Mouse (Mus musculus): ENCODE measurements around the gene Dnajc13. TPM values are rescaled to one million over a fixed set of nuclear protein-coding genes. Genes with fewer than 3 reads are reported as not detected.

The Dnajc13 gene
- polyA plus RNA-seq, 1 experiment from 2014 or later = 9.1 TPM

DNA sequence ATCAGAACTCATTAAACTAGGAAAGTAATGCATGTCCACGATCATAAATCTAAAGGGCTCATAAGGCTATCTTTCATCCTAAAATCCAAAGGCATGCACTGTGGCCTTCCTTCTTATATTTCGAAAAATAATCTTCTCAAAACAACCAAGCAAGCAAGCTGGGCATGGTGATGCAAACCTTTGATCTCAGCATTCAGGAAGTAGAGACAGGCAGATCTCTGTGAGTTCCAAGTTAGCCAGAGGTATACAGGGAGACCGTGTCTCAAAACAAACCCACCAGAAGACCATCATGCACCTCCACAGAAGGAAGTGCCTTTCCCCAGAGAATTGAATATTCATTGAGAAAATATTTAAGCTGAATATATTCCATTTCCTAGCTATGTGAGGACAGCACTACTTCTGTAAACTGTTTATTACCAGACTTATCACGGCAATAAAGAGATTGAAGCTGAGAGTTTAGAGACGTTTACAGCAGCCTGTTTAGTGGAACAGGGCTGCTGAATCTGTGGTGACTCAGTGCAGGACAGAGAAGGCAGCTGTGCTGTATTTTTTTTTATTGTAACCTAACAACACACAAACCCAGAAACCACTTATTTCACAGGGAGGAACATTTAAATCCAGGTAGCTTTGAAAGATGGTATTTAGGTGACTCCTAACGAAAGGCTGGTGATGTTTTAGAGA, 15.3 kb downstream of the Dnajc13 start:
- H3K4me2 ChIP-seq (ENCODE audit: low read depth, low read length) = no peak overlapping the region
- H3K27me3 ChIP-seq (ENCODE audit: control insufficient read depth, insufficient read depth, low read depth, low read length) = no peaks in the 10 kb centered on the region
- H3K9ac ChIP-seq (ENCODE audit: low read depth, low read length) = no peak overlapping the region
- 50% methylated on average over 6 of the region's 6 CpGs for WGBS (ENCODE audit: insufficient replicate concordance)
- no peaks in the 10 kb centered on the region for H3K9me3 ChIP-seq (replicated peaks; ENCODE audit: control insufficient read depth, low read length)
- no peaks in the 10 kb centered on the region for H3K36me3 ChIP-seq (ENCODE audit: control insufficient read depth, insufficient read depth)
- ATAC-seq (ENCODE audit: low read depth) = no peak
- H3K4me3 ChIP-seq (ENCODE audit: low read depth, low read length) = no peak overlapping the region
- no peaks in the 10 kb centered on the region for H3K4me1 ChIP-seq (ENCODE audit: control insufficient read depth, low read depth, low read length)
- H3K27ac ChIP-seq (ENCODE audit: low read length) = no peak overlapping the region

DNA sequence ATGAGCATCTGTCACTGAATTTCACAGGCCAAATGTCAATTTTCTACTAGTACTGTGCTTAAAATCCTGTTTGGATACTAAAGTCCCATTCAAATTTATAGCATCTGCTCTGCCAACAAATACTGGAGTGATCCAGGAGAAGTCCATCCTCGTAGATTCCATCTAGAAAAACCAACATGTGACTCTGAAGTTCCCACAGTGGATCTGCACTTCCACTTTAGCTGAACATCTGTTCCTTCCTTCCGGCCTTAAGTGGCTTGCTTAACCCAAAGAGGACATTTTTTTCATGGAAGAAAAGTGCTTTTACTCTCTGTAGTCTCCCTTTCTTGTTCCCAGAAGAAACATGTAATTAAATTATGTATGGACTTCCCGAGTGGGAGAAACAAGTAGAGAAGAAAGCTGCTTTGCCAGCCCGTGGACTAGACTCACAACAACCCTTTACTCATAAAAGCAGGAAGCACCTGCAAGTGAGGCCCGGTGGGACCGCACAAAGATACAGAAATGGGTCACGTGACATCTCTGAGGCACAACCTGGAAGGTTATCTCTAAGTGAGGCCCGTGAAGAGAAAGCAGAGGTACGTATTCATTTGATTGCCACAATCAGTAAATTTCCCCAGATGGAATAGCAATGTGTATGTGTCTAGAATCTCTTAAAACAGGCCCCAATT, 18.8 kb downstream of the Dnajc13 start:
- Histone ChIP-seq H3K9ac (ENCODE audit: low read depth, low read length) (no peak overlapping the region), H3K27ac (ENCODE audit: low read length) (no peak overlapping the region), H3K27me3 (ENCODE audit: control insufficient read depth, insufficient read depth, low read depth, low read length) (no peaks in the 10 kb centered on the region), H3K4me1 (ENCODE audit: control insufficient read depth, low read depth, low read length) (no peaks in the 10 kb centered on the region), H3K4me2 (ENCODE audit: low read depth, low read length) (no peak overlapping the region), H3K36me3 (ENCODE audit: control insufficient read depth, insufficient read depth) (no peaks in the 10 kb centered on the region), H3K4me3 (ENCODE audit: low read depth, low read length) (no peak overlapping the region), H3K9me3 (replicated peaks; ENCODE audit: control insufficient read depth, low read length) (no peaks in the 10 kb centered on the region)
- 34% methylated on average over 9 of the region's 9 CpGs for WGBS (ENCODE audit: insufficient replicate concordance)
- no peak for ATAC-seq (ENCODE audit: low read depth)

GRCm38 (mm10) chr9:104240146-104240545, 22.6 kb downstream of the Dnajc13 start:
- Histone ChIP-seq H3K27me3 (ENCODE audit: control insufficient read depth, insufficient read depth, low read depth, low read length) (no peaks in the 10 kb centered on the region), H3K9me3 (replicated peaks; ENCODE audit: control insufficient read depth, low read length) (no peaks in the 10 kb centered on the region), H3K4me1 (ENCODE audit: control insufficient read depth, low read depth, low read length) (no peaks in the 10 kb centered on the region), H3K36me3 (ENCODE audit: control insufficient read depth, insufficient read depth) (no peaks in the 10 kb centered on the region), H3K9ac (ENCODE audit: low read depth, low read length) (no peak overlapping the region), H3K4me2 (ENCODE audit: low read depth, low read length) (no peak overlapping the region), H3K4me3 (ENCODE audit: low read depth, low read length) (no peak overlapping the region), H3K27ac (ENCODE audit: low read length) (no peak overlapping the region)
- WGBS (ENCODE audit: insufficient replicate concordance) = 77% methylated on average over 7 of the region's 7 CpGs
- no peak for ATAC-seq (ENCODE audit: low read depth)

DNA sequence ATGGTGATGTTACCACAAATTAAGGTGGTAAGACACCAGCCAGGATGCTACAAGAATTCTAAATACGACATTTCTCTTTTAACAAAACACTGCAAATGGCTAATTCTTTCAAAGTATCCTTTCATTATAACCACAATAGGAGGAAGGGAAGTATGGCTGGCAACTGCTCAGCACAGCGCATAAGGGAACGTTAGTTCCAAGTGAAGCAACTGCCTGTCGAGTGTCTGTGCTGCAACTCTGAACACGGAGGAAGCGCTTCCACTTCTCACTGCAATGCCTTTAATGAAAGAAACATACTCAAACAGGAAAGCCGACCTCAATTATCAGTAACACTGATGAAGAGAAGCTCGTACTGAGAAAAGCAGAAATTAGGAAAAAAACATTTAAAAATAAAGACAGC, 23.7 kb downstream of the Dnajc13 start:
- no peaks in the 10 kb centered on the region for H3K4me1 ChIP-seq (ENCODE audit: control insufficient read depth, low read depth, low read length)
- no peak overlapping the region for H3K4me2 ChIP-seq (ENCODE audit: low read depth, low read length)
- no peak overlapping the region for H3K4me3 ChIP-seq (ENCODE audit: low read depth, low read length)
- no peaks in the 10 kb centered on the region for H3K27me3 ChIP-seq (ENCODE audit: control insufficient read depth, insufficient read depth, low read depth, low read length)
- no peak for ATAC-seq (ENCODE audit: low read depth)
- no peaks in the 10 kb centered on the region for H3K36me3 ChIP-seq (ENCODE audit: control insufficient read depth, insufficient read depth)
- H3K27ac ChIP-seq (ENCODE audit: low read length) = no peak overlapping the region
- H3K9ac ChIP-seq (ENCODE audit: low read depth, low read length) = no peak overlapping the region
- no peaks in the 10 kb centered on the region for H3K9me3 ChIP-seq (replicated peaks; ENCODE audit: control insufficient read depth, low read length)
- WGBS (ENCODE audit: insufficient replicate concordance) = 71% methylated on average over 8 of the region's 8 CpGs

DNA sequence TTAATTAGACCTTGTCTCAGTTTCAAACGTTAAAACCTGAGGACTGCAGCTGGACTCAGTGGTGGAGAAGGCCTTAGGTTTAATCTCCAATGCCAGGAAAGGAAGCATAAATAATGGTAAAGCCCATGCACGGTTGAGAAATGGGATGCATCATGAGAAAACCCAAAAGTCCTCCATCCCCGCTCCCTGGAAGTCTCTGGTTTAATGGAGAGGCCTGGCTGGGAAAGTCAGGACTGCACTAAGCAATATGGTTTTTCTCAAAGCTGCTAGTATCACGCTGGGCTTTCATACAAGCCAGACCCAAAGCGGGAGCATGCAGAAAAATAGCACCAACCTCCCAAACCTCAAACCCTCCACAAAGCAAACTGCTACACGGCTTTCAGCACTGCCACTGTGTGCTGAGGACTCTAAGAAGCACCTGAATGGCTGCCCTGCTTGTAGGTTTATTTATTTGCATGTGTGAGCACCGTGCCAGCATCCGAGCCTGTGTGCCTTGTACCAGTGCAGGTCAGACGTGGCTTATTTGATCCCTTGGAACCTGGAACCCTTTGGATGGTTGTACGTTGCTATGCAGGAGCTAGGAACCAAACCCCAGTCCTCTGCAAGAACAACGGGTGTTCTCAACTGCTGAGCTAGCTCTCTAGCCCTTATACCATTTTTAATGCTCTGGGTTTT, 26.3 kb downstream of the Dnajc13 start:
- no peak overlapping the region for H3K27ac ChIP-seq (ENCODE audit: low read length)
- ATAC-seq (ENCODE audit: low read depth) = no peak

DNA sequence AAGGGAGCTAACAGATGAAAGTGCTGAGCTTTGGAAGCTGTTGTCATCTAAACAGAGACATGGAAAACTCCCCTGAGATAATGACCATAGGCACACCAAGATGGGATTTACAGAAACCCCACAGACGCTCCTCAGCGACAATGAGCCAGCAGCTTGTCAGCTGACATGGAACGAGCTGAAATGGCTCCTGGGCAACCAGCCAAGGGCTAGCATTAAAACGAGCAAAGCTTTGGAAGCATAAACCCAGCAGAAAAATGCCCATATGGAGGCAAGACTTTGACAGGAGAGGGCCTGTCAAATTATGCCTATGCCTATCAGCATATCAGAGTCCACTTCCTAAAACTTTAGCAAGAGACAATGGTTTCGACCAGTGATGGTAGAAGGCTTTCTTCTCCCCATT, 27.0 kb downstream of the Dnajc13 start:
- Histone ChIP-seq H3K27ac (ENCODE audit: low read length) (no peak overlapping the region), H3K36me3 (ENCODE audit: control insufficient read depth, insufficient read depth) (peaks cover 3% of the 10 kb centered on the region), H3K4me3 (ENCODE audit: low read depth, low read length) (no peak overlapping the region), H3K4me1 (ENCODE audit: control insufficient read depth, low read depth, low read length) (no peaks in the 10 kb centered on the region), H3K27me3 (ENCODE audit: control insufficient read depth, insufficient read depth, low read depth, low read length) (no peaks in the 10 kb centered on the region), H3K9me3 (replicated peaks; ENCODE audit: control insufficient read depth, low read length) (no peaks in the 10 kb centered on the region), H3K9ac (ENCODE audit: low read depth, low read length) (no peak overlapping the region), H3K4me2 (ENCODE audit: low read depth, low read length) (no peak overlapping the region)
- 67% methylated on average over 5 of the region's 5 CpGs for WGBS (ENCODE audit: insufficient replicate concordance)
- no peak for ATAC-seq (ENCODE audit: low read depth)

More for the DNA sequence above, 26.3 kb downstream of the Dnajc13 start:
- WGBS (ENCODE audit: insufficient replicate concordance) = 76% methylated on average over 11 of the region's 11 CpGs
- H3K36me3 ChIP-seq (ENCODE audit: control insufficient read depth, insufficient read depth) = peaks cover 3% of the 10 kb centered on the region; the same call in 1 of the 2 replicates
- no peak overlapping the region for H3K4me2 ChIP-seq (ENCODE audit: low read depth, low read length)
- no peak overlapping the region for H3K4me3 ChIP-seq (ENCODE audit: low read depth, low read length)
- no peaks in the 10 kb centered on the region for H3K9me3 ChIP-seq (replicated peaks; ENCODE audit: control insufficient read depth, low read length)
- H3K4me1 ChIP-seq (ENCODE audit: control insufficient read depth, low read depth, low read length) = no peaks in the 10 kb centered on the region
- no peak overlapping the region for H3K9ac ChIP-seq (ENCODE audit: low read depth, low read length)
- H3K27me3 ChIP-seq (ENCODE audit: control insufficient read depth, insufficient read depth, low read depth, low read length) = no peaks in the 10 kb centered on the region

DNA sequence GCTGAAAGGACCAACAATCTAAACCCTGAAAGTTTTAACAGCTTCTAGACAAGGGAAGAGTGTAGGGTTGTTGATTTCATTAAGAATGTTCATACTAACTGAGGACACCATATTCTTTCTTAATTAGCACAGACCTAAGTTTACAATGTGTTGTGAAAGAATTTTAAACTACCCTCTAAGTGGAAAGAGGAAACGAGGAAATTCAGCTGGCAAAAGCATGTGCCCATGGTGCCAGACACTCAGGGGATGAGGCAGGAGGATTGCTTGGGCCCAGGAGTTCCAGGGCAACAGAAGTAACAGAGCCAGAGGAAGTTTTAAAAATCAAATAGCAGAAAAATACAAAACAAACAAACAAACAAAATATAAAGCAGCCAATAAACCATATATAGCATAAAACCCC, 28.9 kb downstream of the Dnajc13 start:
- no peaks in the 10 kb centered on the region for H3K4me1 ChIP-seq (ENCODE audit: control insufficient read depth, low read depth, low read length)
- H3K9ac ChIP-seq (ENCODE audit: low read depth, low read length) = no peak overlapping the region
- H3K4me2 ChIP-seq (ENCODE audit: low read depth, low read length) = no peak overlapping the region
- no peak overlapping the region for H3K4me3 ChIP-seq (ENCODE audit: low read depth, low read length)
- H3K9me3 ChIP-seq (replicated peaks; ENCODE audit: control insufficient read depth, low read length) = no peaks in the 10 kb centered on the region
- H3K27ac ChIP-seq (ENCODE audit: low read length) = no peak overlapping the region
- 54% methylated on average over 1 of the region's 1 CpGs for WGBS (ENCODE audit: insufficient replicate concordance)
- no peak for ATAC-seq (ENCODE audit: low read depth)
- H3K36me3 ChIP-seq (ENCODE audit: control insufficient read depth, insufficient read depth) = peaks cover 16% of the 10 kb centered on the region
- no peaks in the 10 kb centered on the region for H3K27me3 ChIP-seq (ENCODE audit: control insufficient read depth, insufficient read depth, low read depth, low read length)

DNA sequence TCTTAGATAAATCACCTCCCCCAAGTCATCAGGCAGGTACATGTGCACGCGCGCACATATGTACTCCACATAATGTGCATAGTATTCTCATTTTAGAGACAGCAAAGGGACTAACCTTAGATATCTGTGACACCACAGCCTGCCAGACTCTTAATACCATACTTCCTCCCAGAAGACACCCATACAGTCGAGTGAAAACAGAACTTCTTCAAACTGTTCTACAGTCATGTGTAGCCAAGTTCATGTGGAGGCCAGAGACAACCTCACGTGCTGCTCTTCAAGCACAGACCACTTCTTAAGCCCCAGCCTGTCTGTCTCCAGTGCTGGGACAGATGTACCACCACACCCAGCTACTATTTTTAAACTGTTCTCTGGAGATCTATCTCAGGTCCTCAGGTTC, 29.7 kb downstream of the Dnajc13 start:
- H3K27me3 ChIP-seq (ENCODE audit: control insufficient read depth, insufficient read depth, low read depth, low read length) = no peaks in the 10 kb centered on the region
- H3K27ac ChIP-seq (ENCODE audit: low read length) = peak overlapping the region; percentile 7; the same call in 1 of the 2 replicates
- peaks cover 23% of the 10 kb centered on the region for H3K36me3 ChIP-seq (ENCODE audit: control insufficient read depth, insufficient read depth)
- H3K9ac ChIP-seq (ENCODE audit: low read depth, low read length) = no peak overlapping the region
- no peaks in the 10 kb centered on the region for H3K4me1 ChIP-seq (ENCODE audit: control insufficient read depth, low read depth, low read length)
- H3K4me3 ChIP-seq (ENCODE audit: low read depth, low read length) = no peak overlapping the region
- no peak overlapping the region for H3K4me2 ChIP-seq (ENCODE audit: low read depth, low read length)
- no peaks in the 10 kb centered on the region for H3K9me3 ChIP-seq (replicated peaks; ENCODE audit: control insufficient read depth, low read length)
- ATAC-seq (ENCODE audit: low read depth) = peak; percentile 30; the same call in 1 of the 2 replicates
- WGBS (ENCODE audit: insufficient replicate concordance) = 78% methylated on average over 5 of the region's 5 CpGs

GRCm38 (mm10) chr9:104232004-104232403, 30.7 kb downstream of the Dnajc13 start:
- Histone ChIP-seq H3K27me3 (ENCODE audit: control insufficient read depth, insufficient read depth, low read depth, low read length) (no peaks in the 10 kb centered on the region), H3K27ac (ENCODE audit: low read length) (no peak overlapping the region), H3K4me2 (ENCODE audit: low read depth, low read length) (no peak overlapping the region), H3K4me3 (ENCODE audit: low read depth, low read length) (no peak overlapping the region), H3K4me1 (ENCODE audit: control insufficient read depth, low read depth, low read length) (no peaks in the 10 kb centered on the region), H3K36me3 (ENCODE audit: control insufficient read depth, insufficient read depth) (peaks cover 23% of the 10 kb centered on the region), H3K9me3 (replicated peaks; ENCODE audit: control insufficient read depth, low read length) (no peaks in the 10 kb centered on the region), H3K9ac (ENCODE audit: low read depth, low read length) (no peak overlapping the region)
- ATAC-seq (ENCODE audit: low read depth) = no peak
- 74% methylated on average over 3 of the region's 3 CpGs for WGBS (ENCODE audit: insufficient replicate concordance)
